Mouse (Mus musculus) small intestine, adult 2 months (tissue): ENCODE results near the gene Bco2.

Experiments
- CTCF ChIP-seq: fragments of 200-500 bp; IDR thresholded peaks from 2 replicates; pipeline ENCODE4 v1.5.1; 2012; ENCODE audit warnings: low read depth, mild to moderate bottlenecking, control low read depth, inconsistent platforms, low read length, moderate library complexity, mixed read lengths; ENCODE audit not compliant: insufficient replicate concordance, insufficient read length; ENCODE audit errors: extremely low read depth
- POLR2A ChIP-seq: fragments of 200-500 bp; IDR thresholded peaks from 2 replicates; pipeline ENCODE4 v1.6.1; 2012; ENCODE audit warnings: low read depth, mild to moderate bottlenecking, control low read depth, inconsistent platforms, low read length, moderate library complexity

GRCm38 (mm10) chr9:50530890-50531289 lies 24.1 kb downstream of the Bco2 start:
- TF ChIP-seq POLR2A = no peak
- no peak for TF ChIP-seq CTCF
